Mouse (Mus musculus) MEL (cell line): ENCODE data around the gene Spc24. TPM values are rescaled to one million over a fixed set of nuclear protein-coding genes. Genes with fewer than 3 reads are reported as not detected.

Experiments used
- DNase-seq: peaks from one replicate; pipeline ENCODE4 v3.0.0; 2011; ENCODE audit warnings: low read depth, low spot score
- H3K27ac ChIP-seq: 2 replicates; pipeline ENCODE4 v1.5.1; 2012; ENCODE audit warnings: low read depth, mild to moderate bottlenecking, control low read depth, low read length, moderate library complexity; ENCODE audit not compliant: control insufficient read depth
- H3K27me3 ChIP-seq, 2 experiments: fragments of 150-350 bp in 1 of 2; sonication (generic) in 1 of 2; 2 replicates each; pipeline ENCODE4 v1.6.1; 2012; ENCODE audit warnings: low read length in 2 of 2, mild to moderate bottlenecking in 2 of 2, improper control_type of control experiment in 1 of 2, moderate library complexity in 1 of 2; ENCODE audit not compliant: insufficient read depth in 2 of 2, control insufficient read depth in 1 of 2
- H3K36me3 ChIP-seq, 2 experiments: 2 replicates each; pipeline ENCODE4 v1.6.1; 2012 to 2014; ENCODE audit warnings: low read length in 2 of 2, improper control_type of control experiment in 1 of 2, inconsistent platforms in 1 of 2, mild to moderate bottlenecking in 1 of 2; ENCODE audit not compliant: insufficient read depth in 2 of 2, control insufficient read depth in 1 of 2
- H3K4me1 ChIP-seq, 2 experiments: fragments of 150-350 bp in 1 of 2; sonication (generic) in 1 of 2; 2 replicates each; pipeline ENCODE4 v1.6.1; 2012; ENCODE audit warnings: low read length in 2 of 2, improper control_type of control experiment in 1 of 2, mild to moderate bottlenecking in 1 of 2; ENCODE audit not compliant: insufficient read depth in 2 of 2, control insufficient read depth in 1 of 2
- H3K4me3 ChIP-seq, 2 experiments: fragments of 150-350 bp in 1 of 2; sonication (generic) in 1 of 2; 2 replicates each; pipeline ENCODE4 v1.5.1; 2012; ENCODE audit warnings: low read depth in 2 of 2, low read length in 2 of 2, mild to moderate bottlenecking in 2 of 2, moderate library complexity in 2 of 2, control low read depth in 1 of 2, improper control_type of control experiment in 1 of 2; ENCODE audit not compliant: control insufficient read depth in 1 of 2, insufficient read depth in 1 of 2
- H3K79me2 ChIP-seq: 2 replicates; pipeline ENCODE4 v1.6.1; 2012; ENCODE audit warnings: mild to moderate bottlenecking, low read length, moderate library complexity; ENCODE audit not compliant: control insufficient read depth, poor library complexity, insufficient read depth
- H3K9ac ChIP-seq: 2 replicates; pipeline ENCODE4 v1.6.1; 2012; ENCODE audit warnings: low read depth, mild to moderate bottlenecking, control low read depth, low read length, moderate library complexity; ENCODE audit not compliant: control insufficient read depth, poor library complexity, severe bottlenecking
- H3K9me3 ChIP-seq: fragments of 150-350 bp; sonication (generic); replicated peaks from 2 replicates; pipeline ENCODE4 v1.6.1; 2012; ENCODE audit warnings: mild to moderate bottlenecking, low read length, improper control_type of control experiment, moderate library complexity; ENCODE audit not compliant: insufficient read depth
- BHLHE40 ChIP-seq: IDR thresholded peaks from 2 replicates; pipeline ENCODE4 v1.6.1; 2012; ENCODE audit warnings: low read depth, mild to moderate bottlenecking, inconsistent platforms, low read length, improper control_type of control experiment, borderline replicate concordance
- CHD1 ChIP-seq: IDR thresholded peaks from 2 replicates; pipeline ENCODE4 v1.6.1; 2012; ENCODE audit warnings: low read depth, mild to moderate bottlenecking, inconsistent platforms, low read length, improper control_type of control experiment
- CHD2 ChIP-seq: IDR thresholded peaks from 2 replicates; pipeline ENCODE4 v1.6.1; 2011; ENCODE audit warnings: low read length, improper control_type of control experiment
- CTCF ChIP-seq, 3 experiments: IDR thresholded peaks in 2 of 3; conservative IDR thresholded peaks in 1 of 3; 2 replicates each; pipeline ENCODE4 v1.5.1; 2011 to 2012; ENCODE audit warnings: low read length in 3 of 3, low read depth in 2 of 3, mild to moderate bottlenecking in 2 of 3, improper control_type of control experiment in 1 of 3, inconsistent platforms in 1 of 3, mixed read lengths in 1 of 3, moderate library complexity in 1 of 3; ENCODE audit not compliant: control insufficient read depth in 1 of 3, insufficient read depth in 1 of 3, poor library complexity in 1 of 3, severe bottlenecking in 1 of 3
- ELF1 ChIP-seq: IDR thresholded peaks from 2 replicates; pipeline ENCODE4 v1.6.1; 2014; ENCODE audit warnings: low read depth, mild to moderate bottlenecking, inconsistent platforms, low read length, improper control_type of control experiment, moderate library complexity
- GATA1 ChIP-seq: IDR thresholded peaks from 2 replicates; pipeline ENCODE4 v1.6.1; 2011; ENCODE audit warnings: low read depth, low read length, improper control_type of control experiment
- HCFC1 ChIP-seq: IDR thresholded peaks from 2 replicates; pipeline ENCODE4 v1.6.1; 2012; ENCODE audit warnings: low read depth, mild to moderate bottlenecking, inconsistent platforms, low read length, improper control_type of control experiment, moderate library complexity
- JUND ChIP-seq: IDR thresholded peaks from 2 replicates; pipeline ENCODE4 v1.6.1; 2011; ENCODE audit warnings: low read depth, mild to moderate bottlenecking, improper control_type of control experiment, low read length
- MAFK ChIP-seq: IDR thresholded peaks from 2 replicates; pipeline ENCODE4 v1.6.1; 2011; ENCODE audit warnings: low read depth, mild to moderate bottlenecking, low read length, improper control_type of control experiment, borderline replicate concordance
- MAX ChIP-seq: IDR thresholded peaks from 2 replicates; pipeline ENCODE4 v1.6.1; 2011; ENCODE audit warnings: low read length, improper control_type of control experiment
- MEF2A ChIP-seq: IDR thresholded peaks from 2 replicates; pipeline ENCODE4 v1.6.1; 2014; ENCODE audit warnings: low read depth, mild to moderate bottlenecking, inconsistent platforms, low read length, improper control_type of control experiment; ENCODE audit not compliant: poor library complexity, insufficient replicate concordance, severe bottlenecking; ENCODE audit errors: extremely low read depth
- MXI1 ChIP-seq: IDR thresholded peaks from 2 replicates; pipeline ENCODE4 v1.6.1; 2011; ENCODE audit warnings: mild to moderate bottlenecking, low read depth, low read length, improper control_type of control experiment
- MYB ChIP-seq: IDR thresholded peaks from 2 replicates; pipeline ENCODE4 v1.6.1; 2011; ENCODE audit warnings: mild to moderate bottlenecking, low read depth, low read length, improper control_type of control experiment
- MYC ChIP-seq: IDR thresholded peaks from 2 replicates; pipeline ENCODE4 v1.6.1; 2011; ENCODE audit warnings: low read depth, mild to moderate bottlenecking, low read length, improper control_type of control experiment, moderate library complexity
- NELFE ChIP-seq: IDR thresholded peaks from 2 replicates; pipeline ENCODE4 v1.6.1; 2011; ENCODE audit warnings: low read depth, low read length, improper control_type of control experiment
- POLR2A ChIP-seq, 2 experiments: IDR thresholded peaks; 2 replicates each; pipeline ENCODE4 v1.6.1; 2011 to 2012; ENCODE audit warnings: low read length in 2 of 2, mild to moderate bottlenecking in 2 of 2, control low read depth in 1 of 2, improper control_type of control experiment in 1 of 2, low read depth in 1 of 2, moderate library complexity in 1 of 2; ENCODE audit not compliant: control insufficient read depth in 1 of 2, insufficient read depth in 1 of 2, poor library complexity in 1 of 2
- POLR2AphosphoS2 ChIP-seq: IDR thresholded peaks from 2 replicates; pipeline ENCODE4 v1.6.1; 2011; ENCODE audit warnings: low read length, improper control_type of control experiment
- POLR2AphosphoS5 ChIP-seq: IDR thresholded peaks from 2 replicates; pipeline ENCODE4 v1.6.1; 2012; ENCODE audit warnings: low read depth, borderline replicate concordance, mild to moderate bottlenecking, inconsistent platforms, low read length, moderate library complexity, mixed read lengths
- SIN3A ChIP-seq: IDR thresholded peaks from 2 replicates; pipeline ENCODE4 v1.6.1; 2012; ENCODE audit warnings: low read length, improper control_type of control experiment, inconsistent platforms
- SMC3 ChIP-seq: IDR thresholded peaks from 2 replicates; pipeline ENCODE4 v1.6.1; 2011; ENCODE audit warnings: low read depth, low read length, improper control_type of control experiment
- TAL1 ChIP-seq: IDR thresholded peaks from 2 replicates; pipeline ENCODE4 v1.6.1; 2012; ENCODE audit warnings: mild to moderate bottlenecking, inconsistent platforms, low read length, moderate library complexity, mixed read lengths
- TBP ChIP-seq: IDR thresholded peaks from 2 replicates; pipeline ENCODE4 v1.8.0; 2011; ENCODE audit warnings: low read depth, low read length, improper control_type of control experiment
- ZC3H11A ChIP-seq: IDR thresholded peaks from 2 replicates; pipeline ENCODE4 v1.6.1; 2012; ENCODE audit warnings: low read depth, mild to moderate bottlenecking, inconsistent platforms, low read length, improper control_type of control experiment
- ZKSCAN1 ChIP-seq: IDR thresholded peaks from 2 replicates; pipeline ENCODE4 v1.6.1; 2012; ENCODE audit warnings: low read depth, mild to moderate bottlenecking, inconsistent platforms, low read length, improper control_type of control experiment, moderate library complexity
- polyA plus RNA-seq, 2 experiments: library from polyadenylated mRNA; stranded (reverse) in 1 of 2; unstranded in 1 of 2; fragments of >175 nt in 1 of 2; fragments of >200 nt in 1 of 2; gene quantifications; 2 replicates each; pipeline versions ENCODE4 v1.2.1 to v1.2.4; 2012; ENCODE audit warnings: low replicate concordance in 2 of 2, low read depth in 1 of 2; ENCODE audit not compliant: insufficient read length in 2 of 2, insufficient read depth in 1 of 2, missing spikeins in 1 of 2
- total RNA-seq: library from RNA; depleted of rRNA; stranded (reverse); fragments of 300-350 nt; gene quantifications from 2 replicates; pipeline ENCODE4 v1.2.3, GENCODE M21; 2012

The Spc24 gene
- total and polyA plus RNA-seq, 3 experiments: 304 to 377 TPM; not detected in 1

DNA sequence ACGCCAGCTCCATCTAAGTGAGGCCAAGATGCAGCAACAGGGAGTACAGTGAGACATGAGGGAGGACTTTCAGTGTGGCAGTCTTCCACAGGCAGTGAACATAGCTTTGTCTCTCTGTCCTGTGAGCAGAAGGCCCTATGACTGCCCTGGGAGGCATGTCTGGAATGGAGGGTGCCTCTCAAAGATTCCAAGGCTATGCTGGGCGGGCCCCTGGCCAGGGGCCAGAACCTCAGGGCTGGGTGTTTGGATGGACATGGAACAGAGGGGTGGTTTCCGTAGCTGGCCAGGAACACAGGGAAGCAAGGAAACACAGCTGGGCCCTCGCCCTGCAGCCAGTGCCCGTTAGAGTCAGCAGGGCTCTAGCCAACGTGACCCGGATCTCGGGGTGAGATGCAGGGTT lies 31.8 kb upstream of the Spc24 start (continued):
- TF ChIP-seq POLR2AphosphoS2: no peak
- no peak for TF ChIP-seq TBP
- no peak for TF ChIP-seq SIN3A
- TF ChIP-seq NELFE: no peak
- no peak for TF ChIP-seq GATA1
- TF ChIP-seq, all 39 proteins: peak for 0

DNA sequence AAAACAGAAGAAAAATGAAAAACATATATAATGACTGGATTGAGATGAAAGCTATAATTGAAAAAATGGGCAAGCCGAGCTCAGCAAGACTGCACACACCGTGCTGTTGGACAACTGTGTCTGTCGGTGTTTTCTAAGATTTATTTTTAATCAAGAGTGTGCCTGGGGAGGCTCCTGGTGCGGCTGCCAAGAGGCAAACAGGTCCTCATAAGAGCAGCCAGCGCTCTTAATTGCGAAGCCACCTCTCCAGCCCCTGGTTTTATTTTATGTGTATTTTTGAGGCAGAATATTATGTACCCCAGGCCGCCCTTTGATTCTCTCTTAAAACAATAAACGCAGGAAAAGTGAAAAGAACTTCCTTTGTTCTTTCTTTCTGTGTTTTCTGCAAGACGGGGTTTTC lies 28.1 kb upstream of the Spc24 start:
- no peak overlapping the region for H3K27ac ChIP-seq
- DNase-seq: no peak
- no peaks in the 10 kb centered on the region for H3K9me3 ChIP-seq
- H3K9ac ChIP-seq: no peak overlapping the region
- no peaks in the 10 kb centered on the region for H3K36me3 ChIP-seq
- no peak overlapping the region for H3K4me3 ChIP-seq
- no peak for TF ChIP-seq POLR2A (IDR thresholded peaks at IDR 0.05; ENCODE audit: control insufficient read depth in 1 of 2, insufficient read depth in 1 of 2, low read depth in 1 of 2, low read length in 2 of 2, poor library complexity in 1 of 2)
- TF ChIP-seq MAX: no peak
- TF ChIP-seq TAL1: no peak
- no peak for TF ChIP-seq CHD1
- TF ChIP-seq ELF1: no peak
- TF ChIP-seq GATA1: no peak
- no peak for TF ChIP-seq ZC3H11A
- TF ChIP-seq SIN3A: no peak
- no peak for TF ChIP-seq MYC
- TF ChIP-seq HCFC1: no peak
- no peak for TF ChIP-seq MEF2A
- TF ChIP-seq POLR2AphosphoS5: no peak
- TF ChIP-seq NELFE: no peak
- TF ChIP-seq BHLHE40: no peak
- no peak for TF ChIP-seq MXI1
- H3K4me1 ChIP-seq: peaks cover 5% of the 10 kb centered on the region in 2 experiments; a peak in 3 of 4 replicates
- no peaks in the 10 kb centered on the region for H3K27me3 ChIP-seq
- H3K79me2 ChIP-seq: no peaks in the 10 kb centered on the region

DNA sequence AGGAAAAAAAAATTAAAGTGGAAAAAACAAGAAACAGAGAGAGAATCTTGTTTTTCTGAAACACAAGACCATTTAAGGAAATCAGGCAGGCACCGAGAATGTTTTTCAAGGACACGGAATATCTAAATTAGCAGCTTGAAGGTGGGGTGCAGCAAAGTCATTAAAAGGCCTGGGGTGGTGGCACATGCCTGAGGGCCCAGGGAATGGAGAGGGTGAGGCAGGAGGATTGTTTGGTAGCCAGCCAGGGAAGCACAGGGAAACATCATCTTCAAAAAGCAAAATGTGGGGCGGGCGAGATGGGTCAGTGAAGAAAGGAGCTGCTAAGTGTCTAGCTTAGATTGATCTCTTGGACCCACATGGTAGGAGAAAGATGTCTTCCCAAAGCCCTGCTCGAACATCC lies 27.6 kb upstream of the Spc24 start:
- H3K4me1 ChIP-seq: peaks cover 5% of the 10 kb centered on the region in 2 experiments; a peak in 2 of 4 replicates
- no peaks in the 10 kb centered on the region for H3K9me3 ChIP-seq
- H3K9ac ChIP-seq: no peak overlapping the region
- no peaks in the 10 kb centered on the region for H3K27me3 ChIP-seq
- DNase-seq: no peak
- no peaks in the 10 kb centered on the region for H3K79me2 ChIP-seq
- no peak overlapping the region for H3K4me3 ChIP-seq
- H3K27ac ChIP-seq: no peak overlapping the region
- no peak for TF ChIP-seq MYB
- TF ChIP-seq CTCF (IDR thresholded peaks at IDR 0.05 in 2 of 3, conservative IDR thresholded peaks at IDR 0.05 in 1 of 3; ENCODE audit: control insufficient read depth in 1 of 3, insufficient read depth in 1 of 3, low read depth in 2 of 3, low read length in 3 of 3, poor library complexity in 1 of 3, severe bottlenecking in 1 of 3): 0 out of 6 replicates have a peak, but pooled peaks of 1 of the 3 experiments have one; percentile 9
- TF ChIP-seq MAFK: no peak
- TF ChIP-seq JUND: no peak
- no peak for TF ChIP-seq SMC3
- no peak for TF ChIP-seq ZKSCAN1
- TF ChIP-seq CHD2: no peak
- TF ChIP-seq MXI1: no peak
- H3K36me3 ChIP-seq: no peaks in the 10 kb centered on the region
